Mouse (Mus musculus): ENCODE results near the gene Knstrn. TPM values are rescaled to one million over a fixed set of nuclear protein-coding genes. Genes with fewer than 3 reads are reported as not detected.
A peak's percentile ranks its signal among the peaks of the same experiment; 100 is the strongest.

Knstrn gene
- polyA plus RNA-seq, 1 experiment: 1.0 TPM

- Histone ChIP-seq H3K4me3 (replicated peaks; ENCODE audit: extremely low read depth, low read depth, low read length) (no peak overlapping the region), H3K4me1 (ENCODE audit: control insufficient read depth, insufficient read depth, low read length) (no peaks in the 10 kb centered on the region)
- TF ChIP-seq CTCF (IDR thresholded peaks at IDR 0.05; ENCODE audit: insufficient read depth, low read length) (no peak), POLR2A (IDR thresholded peaks at IDR 0.05; ENCODE audit: borderline replicate concordance, extremely low read depth, low read depth, low read length) (no peak)
- WGBS: 65% methylated on average over 6 of the region's 6 CpGs
- DNase-seq: no peak
These were observed 60.2 kb downstream of the Knstrn start for GRCm38 (mm10) chr2:118873890-118874430.

- WGBS: 94% methylated on average over 8 of the region's 8 CpGs
These were observed 61.5 kb downstream of the Knstrn start for GRCm38 (mm10) chr2:118875316-118875715.

GRCm38 (mm10) chr2:118876453-118876852, 62.6 kb downstream of the Knstrn start:
- whole genome bisulfite sequencing: 92% methylated on average over 9 of the region's 9 CpGs
- Histone ChIP-seq H3K4me1 (ENCODE audit: control insufficient read depth, insufficient read depth, low read length) (no peaks in the 10 kb centered on the region), H3K4me3 (replicated peaks; ENCODE audit: extremely low read depth, low read depth, low read length) (no peak overlapping the region)
- no peak for TF ChIP-seq POLR2A (IDR thresholded peaks at IDR 0.05; ENCODE audit: borderline replicate concordance, extremely low read depth, low read depth, low read length)
- TF ChIP-seq CTCF (IDR thresholded peaks at IDR 0.05; ENCODE audit: insufficient read depth, low read length): no peak
- no peak for DNase-seq

More at GRCm38 (mm10) chr2:118875316-118875715, 61.5 kb downstream of the Knstrn start:
- no peak for DNase-seq
- TF ChIP-seq CTCF (IDR thresholded peaks at IDR 0.05; ENCODE audit: insufficient read depth, low read length) (no peak), POLR2A (IDR thresholded peaks at IDR 0.05; ENCODE audit: borderline replicate concordance, extremely low read depth, low read depth, low read length) (no peak)
- no peaks in the 10 kb centered on the region for H3K4me1 ChIP-seq (ENCODE audit: control insufficient read depth, insufficient read depth, low read length)
- no peak overlapping the region for H3K4me3 ChIP-seq (replicated peaks; ENCODE audit: extremely low read depth, low read depth, low read length)

- Histone ChIP-seq H3K4me1 (ENCODE audit: control insufficient read depth, insufficient read depth, low read length) (no peaks in the 10 kb centered on the region), H3K4me3 (replicated peaks; ENCODE audit: extremely low read depth, low read depth, low read length) (no peak overlapping the region)
- 74% methylated on average over 4 of the region's 4 CpGs for whole genome bisulfite sequencing
- TF ChIP-seq POLR2A (IDR thresholded peaks at IDR 0.05; ENCODE audit: borderline replicate concordance, extremely low read depth, low read depth, low read length) (no peak), CTCF (IDR thresholded peaks at IDR 0.05; ENCODE audit: insufficient read depth, low read length) (no peak)
- no peak for DNase-seq
These were observed 67.2 kb downstream of the Knstrn start for GRCm38 (mm10) chr2:118881019-118881418.

- WGBS: 74% methylated on average over 5 of the region's 5 CpGs
- TF ChIP-seq CTCF (IDR thresholded peaks at IDR 0.05; ENCODE audit: insufficient read depth, low read length) (no peak), POLR2A (IDR thresholded peaks at IDR 0.05; ENCODE audit: borderline replicate concordance, extremely low read depth, low read depth, low read length) (no peak)
- Histone ChIP-seq H3K4me3 (replicated peaks; ENCODE audit: extremely low read depth, low read depth, low read length) (no peak overlapping the region), H3K4me1 (ENCODE audit: control insufficient read depth, insufficient read depth, low read length) (no peaks in the 10 kb centered on the region)
- DNase-seq: no peak
These were observed 68.2 kb downstream of the Knstrn start for GRCm38 (mm10) chr2:118881956-118882355.

- peak overlapping the region; percentile 46 for H3K4me3 ChIP-seq (replicated peaks; ENCODE audit: extremely low read depth, low read depth, low read length)
- DNase-seq: peak; percentile 92
- H3K4me1 ChIP-seq (ENCODE audit: control insufficient read depth, insufficient read depth, low read length): no peaks in the 10 kb centered on the region
- no peak for TF ChIP-seq POLR2A (IDR thresholded peaks at IDR 0.05; ENCODE audit: borderline replicate concordance, extremely low read depth, low read depth, low read length)
- TF ChIP-seq CTCF (IDR thresholded peaks at IDR 0.05; ENCODE audit: insufficient read depth, low read length): peak; percentile 85
- 3% methylated on average over 32 of the region's 32 CpGs for WGBS
These were observed 69.3 kb downstream of the Knstrn start for GRCm38 (mm10) chr2:118882840-118883679.

GRCm38 (mm10) chr2:118887440-118887839, 73.6 kb downstream of the Knstrn start:
- Histone ChIP-seq H3K4me1 (ENCODE audit: control insufficient read depth, insufficient read depth, low read length) (no peaks in the 10 kb centered on the region), H3K4me3 (replicated peaks; ENCODE audit: extremely low read depth, low read depth, low read length) (no peak overlapping the region)
- 59% methylated on average over 13 of the region's 13 CpGs for WGBS
- TF ChIP-seq CTCF (IDR thresholded peaks at IDR 0.05; ENCODE audit: insufficient read depth, low read length) (no peak), POLR2A (IDR thresholded peaks at IDR 0.05; ENCODE audit: borderline replicate concordance, extremely low read depth, low read depth, low read length) (no peak)
- no peak for DNase-seq

- TF ChIP-seq POLR2A (IDR thresholded peaks at IDR 0.05; ENCODE audit: borderline replicate concordance, extremely low read depth, low read depth, low read length): no peak
- TF ChIP-seq CTCF (IDR thresholded peaks at IDR 0.05; ENCODE audit: insufficient read depth, low read length): no peak
- H3K4me3 ChIP-seq (replicated peaks; ENCODE audit: extremely low read depth, low read depth, low read length): no peak overlapping the region
- 24% methylated on average over 14 of the region's 14 CpGs for WGBS
- DNase-seq: peak; percentile 32
- no peaks in the 10 kb centered on the region for H3K4me1 ChIP-seq (ENCODE audit: control insufficient read depth, insufficient read depth, low read length)
These were observed 74.2 kb downstream of the Knstrn start for GRCm38 (mm10) chr2:118887845-118888548.

- no peak for DNase-seq
- Histone ChIP-seq H3K4me3 (replicated peaks; ENCODE audit: extremely low read depth, low read depth, low read length) (no peak overlapping the region), H3K4me1 (ENCODE audit: control insufficient read depth, insufficient read depth, low read length) (peaks cover 1% of the 10 kb centered on the region; the same call in 1 of the 2 replicates)
- WGBS: 85% methylated on average over 4 of the region's 4 CpGs
- TF ChIP-seq POLR2A (IDR thresholded peaks at IDR 0.05; ENCODE audit: borderline replicate concordance, extremely low read depth, low read depth, low read length): no peak
- no peak for TF ChIP-seq CTCF (IDR thresholded peaks at IDR 0.05; ENCODE audit: insufficient read depth, low read length)
These were observed 77.4 kb downstream of the Knstrn start for GRCm38 (mm10) chr2:118891173-118891572.
